Mouse (Mus musculus): ENCODE results near the gene Cd6. TPM values are rescaled to one million over a fixed set of nuclear protein-coding genes. Genes with fewer than 3 reads are reported as not detected.

Gene Cd6
- total and polyA plus RNA-seq, 3 experiments, result not detected

GRCm38 (mm10) chr19:10758708-10759107, 71.2 kb downstream of the Cd6 start:
- H3K4me3 ChIP-seq (ENCODE audit: control insufficient read depth in 1 of 2, insufficient read depth in 1 of 2, low read depth in 2 of 2, low read length in 2 of 2), result no peak overlapping the region
- peaks cover 0 to 3% of the 10 kb centered on the region in 2 experiments for H3K27me3 ChIP-seq (ENCODE audit: control insufficient read depth in 1 of 2, insufficient read depth in 2 of 2, low read length in 2 of 2)
- H3K9me3 ChIP-seq (replicated peaks; ENCODE audit: insufficient read depth, low read length), result no peaks in the 10 kb centered on the region
- H3K36me3 ChIP-seq (ENCODE audit: control insufficient read depth in 1 of 2, insufficient read depth in 2 of 2, low read length in 2 of 2), result no peaks in the 10 kb centered on the region
- DNase-seq (ENCODE audit: low read depth, low spot score), result no peak
- H3K4me1 ChIP-seq (ENCODE audit: control insufficient read depth in 1 of 2, insufficient read depth in 2 of 2, low read length in 2 of 2), result no peaks in the 10 kb centered on the region
- no peak overlapping the region for H3K27ac ChIP-seq (ENCODE audit: control insufficient read depth, low read depth, low read length)
- TF ChIP-seq RAD21 (IDR thresholded peaks at IDR 0.05; ENCODE audit: low read depth, low read length) (no peak), ETS1 (IDR thresholded peaks at IDR 0.05; ENCODE audit: low read depth, low read length) (no peak), ELF1 (IDR thresholded peaks at IDR 0.05; ENCODE audit: low read depth, low read length) (no peak), GABPA (IDR thresholded peaks at IDR 0.05; ENCODE audit: low read depth, low read length) (no peak)
- no peak overlapping the region for H3K9ac ChIP-seq (ENCODE audit: control insufficient read depth, low read depth, low read length, poor library complexity, severe bottlenecking)
- H3K79me2 ChIP-seq (ENCODE audit: control insufficient read depth, insufficient read depth, low read length, poor library complexity), result no peaks in the 10 kb centered on the region

- DNase-seq (ENCODE audit: low read depth, low spot score), result no peak
- no peak overlapping the region for H3K27ac ChIP-seq (ENCODE audit: control insufficient read depth, low read depth, low read length)
- H3K4me3 ChIP-seq (ENCODE audit: control insufficient read depth in 1 of 2, insufficient read depth in 1 of 2, low read depth in 2 of 2, low read length in 2 of 2), result no peak overlapping the region
- no peak overlapping the region for H3K9ac ChIP-seq (ENCODE audit: control insufficient read depth, low read depth, low read length, poor library complexity, severe bottlenecking)
- no peak for TF ChIP-seq HCFC1 (IDR thresholded peaks at IDR 0.05; ENCODE audit: low read depth, low read length)
- TF ChIP-seq NRF1 (IDR thresholded peaks at IDR 0.05; ENCODE audit: insufficient read depth, low read depth, low read length, poor library complexity, severe bottlenecking), result no peak
- no peak for TF ChIP-seq MEF2A (IDR thresholded peaks at IDR 0.05; ENCODE audit: extremely low read depth, insufficient replicate concordance, low read depth, low read length, poor library complexity, severe bottlenecking)
- no peak for TF ChIP-seq E2F4 (IDR thresholded peaks at IDR 0.05; ENCODE audit: borderline replicate concordance, low read depth, low read length)
- TF ChIP-seq MAX (IDR thresholded peaks at IDR 0.05; ENCODE audit: low read length), result no peak
- TF ChIP-seq ZKSCAN1 (IDR thresholded peaks at IDR 0.05; ENCODE audit: low read depth, low read length), result no peak
- TF ChIP-seq RAD21 (IDR thresholded peaks at IDR 0.05; ENCODE audit: low read depth, low read length), result no peak
- TF ChIP-seq ZMIZ1 (IDR thresholded peaks at IDR 0.05; ENCODE audit: low read depth, low read length), result no peak
- TF ChIP-seq POLR2A (IDR thresholded peaks at IDR 0.05; ENCODE audit: control insufficient read depth in 1 of 2, insufficient read depth in 1 of 2, low read depth in 1 of 2, low read length in 2 of 2, poor library complexity in 1 of 2), result no peak
- TF ChIP-seq USF2 (IDR thresholded peaks at IDR 0.05; ENCODE audit: borderline replicate concordance in 1 of 2, insufficient read depth in 1 of 2, low read depth in 1 of 2, low read length in 2 of 2), result no peak
- no peak for TF ChIP-seq MAFK (IDR thresholded peaks at IDR 0.05; ENCODE audit: borderline replicate concordance, low read depth, low read length)
- TF ChIP-seq MAZ (IDR thresholded peaks at IDR 0.05; ENCODE audit: low read depth, low read length), result no peak
- TF ChIP-seq ETS1 (IDR thresholded peaks at IDR 0.05; ENCODE audit: low read depth, low read length), result no peak
- TF ChIP-seq GATA1 (IDR thresholded peaks at IDR 0.05; ENCODE audit: low read depth, low read length), result no peak
- no peak for TF ChIP-seq ELF1 (IDR thresholded peaks at IDR 0.05; ENCODE audit: low read depth, low read length)
- no peak for TF ChIP-seq TAL1 (IDR thresholded peaks at IDR 0.05; ENCODE audit: low read length)
- TF ChIP-seq CHD1 (IDR thresholded peaks at IDR 0.05; ENCODE audit: low read depth, low read length), result no peak
- TF ChIP-seq SIN3A (IDR thresholded peaks at IDR 0.05; ENCODE audit: low read length), result no peak
- no peak for TF ChIP-seq GABPA (IDR thresholded peaks at IDR 0.05; ENCODE audit: low read depth, low read length)
- TF ChIP-seq CTCF (IDR thresholded peaks at IDR 0.05 in 2 of 3, conservative IDR thresholded peaks at IDR 0.05 in 1 of 3; ENCODE audit: control insufficient read depth in 1 of 3, insufficient read depth in 1 of 3, low read depth in 2 of 3, low read length in 3 of 3, poor library complexity in 1 of 3, severe bottlenecking in 1 of 3), result no peak
- H3K4me1 ChIP-seq (ENCODE audit: control insufficient read depth in 1 of 2, insufficient read depth in 2 of 2, low read length in 2 of 2), result no peaks in the 10 kb centered on the region
- no peaks in the 10 kb centered on the region for H3K36me3 ChIP-seq (ENCODE audit: control insufficient read depth in 1 of 2, insufficient read depth in 2 of 2, low read length in 2 of 2)
- no peaks in the 10 kb centered on the region for H3K9me3 ChIP-seq (replicated peaks; ENCODE audit: insufficient read depth, low read length)
- H3K79me2 ChIP-seq (ENCODE audit: control insufficient read depth, insufficient read depth, low read length, poor library complexity), result no peaks in the 10 kb centered on the region
- H3K27me3 ChIP-seq (ENCODE audit: control insufficient read depth in 1 of 2, insufficient read depth in 2 of 2, low read length in 2 of 2), result peaks cover 0 to 3% of the 10 kb centered on the region in 2 experiments
These were observed 72.3 kb downstream of the Cd6 start for GRCm38 (mm10) chr19:10757526-10757925.
